Mouse (Mus musculus) CH12F3 (cell line): ENCODE data around the gene Steap3.

ENCODE experiments used
- in situ Hi-C: fragments of 300-500 bp; cut with MboI; formaldehyde crosslinking; loops from 2 replicates; pipeline ENCODE4 v1.14.3; 2020; ENCODE audit warnings: low sequenced_read_pairs

The Steap3 gene

GRCm38 (mm10) chr1:120252519-120253160, 19.9 kb downstream of the Steap3 start:
- in situ Hi-C loops = no loop called here

- in situ Hi-C loops = no loop called here
Observed at GRCm38 (mm10) chr1:120251193-120251592, 21.3 kb downstream of the Steap3 start.

DNA sequence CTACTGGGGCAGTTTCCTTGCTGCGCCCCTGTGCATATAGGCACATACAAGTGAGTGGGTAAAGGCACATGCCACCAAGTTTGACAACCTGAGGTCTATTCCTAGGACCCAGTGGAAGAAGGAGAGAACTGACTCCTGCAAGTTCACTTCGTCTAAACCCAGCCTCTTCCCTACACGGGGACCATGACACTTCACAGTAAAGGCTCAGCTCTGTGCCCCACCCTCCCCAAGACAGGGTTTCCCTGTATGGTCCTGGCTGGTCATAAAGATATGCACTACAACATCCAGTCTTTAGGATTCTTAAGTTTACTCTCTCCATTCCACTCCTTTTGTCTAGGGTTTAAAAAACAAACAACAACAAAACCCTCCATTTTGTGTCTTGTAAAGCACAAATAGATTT, 21.9 kb downstream of the Steap3 start:
- in situ Hi-C loops = no loop called here

DNA sequence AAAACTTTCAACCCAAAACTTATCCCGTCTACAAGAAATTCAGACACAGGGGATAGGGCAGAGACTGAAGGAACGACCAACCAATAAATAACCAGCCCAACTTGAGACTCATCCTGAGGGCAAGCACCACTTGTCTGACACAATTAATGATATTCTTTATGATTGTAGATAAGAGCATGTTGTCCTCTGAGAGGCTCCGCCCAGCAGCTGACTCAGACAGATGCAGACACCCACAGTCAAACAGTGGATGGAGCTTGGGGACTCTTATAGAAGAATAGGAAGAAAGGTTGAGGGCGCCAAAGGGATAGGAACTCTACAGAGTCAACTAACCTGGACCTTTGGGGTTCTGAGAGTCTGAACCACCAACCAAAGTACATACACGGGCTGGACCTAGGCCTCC, 22.7 kb downstream of the Steap3 start:
- in situ Hi-C loops = no loop called here

DNA sequence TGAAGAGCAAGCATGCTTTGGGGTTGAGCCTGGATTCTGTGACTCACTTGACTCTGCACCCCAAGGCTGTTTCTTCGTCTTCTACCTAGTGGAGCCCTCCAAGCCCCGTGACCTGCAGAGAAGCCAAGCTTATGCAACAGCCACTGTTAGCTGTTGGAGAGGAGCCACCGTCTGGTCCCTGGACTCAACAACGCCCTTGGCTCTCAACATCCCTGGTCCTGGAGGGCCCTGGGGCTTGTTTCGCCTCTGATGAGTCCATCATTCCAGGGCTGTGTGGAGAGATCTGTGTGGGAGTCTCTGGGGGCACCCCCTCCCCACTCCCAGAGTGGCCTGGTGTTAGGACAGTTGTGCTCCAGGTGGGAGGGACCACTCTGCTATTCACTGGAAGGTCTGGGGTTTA, 24.3 kb downstream of the Steap3 start:
- in situ Hi-C loops = no loop called here

GRCm38 (mm10) chr1:120247351-120247750, 25.2 kb downstream of the Steap3 start:
- in situ Hi-C loops = no loop called here

DNA sequence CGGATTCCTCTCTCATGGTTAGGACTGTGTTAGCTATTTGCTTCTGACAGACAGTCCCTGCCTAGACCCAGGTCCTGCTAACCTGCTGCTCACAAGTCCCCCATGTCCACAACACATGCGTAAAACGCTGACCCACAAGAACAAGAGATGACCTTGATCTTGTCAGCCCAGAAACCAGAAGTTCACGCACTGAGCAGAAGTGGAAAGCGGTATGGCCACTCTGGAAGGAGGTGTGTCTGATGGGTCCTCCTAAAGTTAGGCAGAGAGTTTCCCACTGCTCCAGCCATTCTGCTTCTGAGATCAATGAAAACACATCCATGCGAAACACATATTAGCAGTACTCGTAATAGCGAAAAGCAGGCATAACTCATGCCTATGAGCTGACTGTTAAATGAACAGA, 25.6 kb downstream of the Steap3 start:
- in situ Hi-C loops = no loop called here

- in situ Hi-C loops = no loop called here
Observed at GRCm38 (mm10) chr1:120245661-120246131, 26.8 kb downstream of the Steap3 start.

- in situ Hi-C loops = no loop called here
Observed at GRCm38 (mm10) chr1:120244646-120245045, 27.9 kb downstream of the Steap3 start.

GRCm38 (mm10) chr1:120243987-120244386, 28.5 kb downstream of the Steap3 start:
- in situ Hi-C loops = no loop called here

DNA sequence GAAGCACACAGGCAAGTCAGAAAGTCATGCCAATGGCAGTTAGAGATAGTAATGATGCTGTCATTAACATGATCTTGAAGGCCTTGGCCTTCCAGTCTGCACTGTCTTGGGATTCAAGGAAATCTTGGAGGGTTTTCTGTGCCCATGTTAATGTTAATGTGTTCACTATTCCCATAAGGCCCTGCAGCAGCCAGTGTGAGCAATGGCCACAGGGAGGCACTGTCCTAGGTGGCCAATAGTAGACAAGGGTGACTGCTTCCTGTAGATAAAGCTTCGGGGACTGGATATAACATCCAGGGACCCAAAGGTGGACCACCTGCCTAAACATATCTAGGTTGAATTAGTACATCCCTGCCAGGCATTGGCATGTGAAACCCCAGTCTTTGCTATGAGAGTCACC, 35.4 kb downstream of the Steap3 start:
- in situ Hi-C loops = no loop called here

- in situ Hi-C loops = no loop called here
Observed at GRCm38 (mm10) chr1:120236424-120236823, 36.1 kb downstream of the Steap3 start.

- in situ Hi-C loops = no loop called here
Observed at GRCm38 (mm10) chr1:120235631-120236215, 36.8 kb downstream of the Steap3 start.

GRCm38 (mm10) chr1:120232170-120232569, 40.3 kb downstream of the Steap3 start:
- in situ Hi-C loops = no loop called here

- in situ Hi-C loops = no loop called here
Observed at GRCm38 (mm10) chr1:120231334-120231733, 41.2 kb downstream of the Steap3 start.

DNA sequence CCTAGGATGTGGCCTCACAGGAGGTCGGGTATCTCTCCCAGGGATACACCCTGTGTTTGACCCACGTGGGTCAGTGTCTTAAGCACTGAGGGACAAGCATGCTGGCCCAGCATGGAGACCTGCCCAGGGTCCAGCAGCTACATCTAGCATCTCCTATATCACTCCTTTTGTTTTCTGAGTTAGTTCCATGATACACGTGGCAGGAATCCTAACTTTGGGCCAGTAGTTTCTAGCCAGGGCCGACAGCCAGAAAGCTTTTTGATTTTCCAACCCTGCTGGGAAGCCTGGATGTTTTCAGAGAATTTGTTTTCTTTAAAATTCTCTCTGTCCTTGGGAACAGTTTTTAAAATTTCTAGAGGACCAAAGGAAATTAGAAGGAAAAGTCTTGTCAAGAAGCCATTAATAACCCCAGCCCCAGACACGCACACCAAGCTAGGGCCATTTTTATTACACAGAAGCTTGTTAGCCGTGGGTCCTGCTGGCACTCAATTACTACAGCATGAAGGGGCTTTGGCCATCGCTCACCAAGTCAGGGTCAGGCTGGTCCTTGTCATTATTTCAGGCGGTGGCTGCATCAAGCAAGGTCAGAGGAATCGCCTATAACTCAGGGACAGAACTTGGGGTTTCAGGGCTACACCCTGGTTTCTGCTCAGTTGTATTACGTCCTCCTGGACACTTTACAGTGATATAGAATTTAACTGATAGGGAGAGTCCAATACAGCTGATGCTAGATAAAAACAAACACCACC, 42.6 kb downstream of the Steap3 start:
- in situ Hi-C loops = no loop called here

DNA sequence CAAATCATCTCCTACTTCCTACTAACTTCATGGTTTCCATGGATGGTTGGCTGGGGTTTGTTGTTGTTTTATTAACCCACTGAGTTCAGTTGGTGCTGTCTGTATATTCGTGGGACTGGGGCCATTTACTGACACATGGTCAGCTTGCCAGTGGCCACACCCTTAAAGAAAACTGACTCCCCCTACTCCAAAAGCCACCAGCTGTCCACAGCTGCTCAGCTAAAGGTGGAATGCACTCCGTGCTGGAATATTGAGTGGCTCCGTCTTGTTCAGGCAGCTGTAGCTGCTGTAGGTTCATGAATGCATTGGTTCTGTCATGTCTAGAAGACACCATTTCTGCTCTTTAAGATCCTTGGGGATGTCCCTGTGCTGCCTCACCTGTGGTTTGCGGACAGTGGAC, 48.9 kb downstream of the Steap3 start:
- in situ Hi-C loops = no loop called here

GRCm38 (mm10) chr1:120221285-120221684, 51.2 kb downstream of the Steap3 start:
- in situ Hi-C loops = no loop called here

DNA sequence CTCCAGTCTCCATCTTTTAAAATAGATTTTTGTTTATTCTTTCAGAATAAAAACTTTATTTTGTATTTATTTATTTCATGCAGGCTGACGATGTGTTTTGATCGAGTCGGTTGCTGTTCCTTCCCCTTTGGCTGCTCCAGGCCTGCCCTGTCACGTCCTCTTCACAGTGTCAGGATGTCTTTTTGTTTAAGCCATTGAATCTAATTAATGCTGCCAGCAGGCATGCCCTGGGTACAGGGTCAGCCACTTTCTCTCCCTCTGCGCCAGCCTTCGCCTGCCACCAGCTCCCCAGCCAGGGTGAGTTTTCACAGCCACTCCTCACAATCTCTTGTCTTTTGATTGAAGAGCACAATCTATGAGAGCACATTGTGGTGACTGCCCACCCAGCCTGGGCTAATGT, 51.7 kb downstream of the Steap3 start:
- in situ Hi-C loops = no loop called here

DNA sequence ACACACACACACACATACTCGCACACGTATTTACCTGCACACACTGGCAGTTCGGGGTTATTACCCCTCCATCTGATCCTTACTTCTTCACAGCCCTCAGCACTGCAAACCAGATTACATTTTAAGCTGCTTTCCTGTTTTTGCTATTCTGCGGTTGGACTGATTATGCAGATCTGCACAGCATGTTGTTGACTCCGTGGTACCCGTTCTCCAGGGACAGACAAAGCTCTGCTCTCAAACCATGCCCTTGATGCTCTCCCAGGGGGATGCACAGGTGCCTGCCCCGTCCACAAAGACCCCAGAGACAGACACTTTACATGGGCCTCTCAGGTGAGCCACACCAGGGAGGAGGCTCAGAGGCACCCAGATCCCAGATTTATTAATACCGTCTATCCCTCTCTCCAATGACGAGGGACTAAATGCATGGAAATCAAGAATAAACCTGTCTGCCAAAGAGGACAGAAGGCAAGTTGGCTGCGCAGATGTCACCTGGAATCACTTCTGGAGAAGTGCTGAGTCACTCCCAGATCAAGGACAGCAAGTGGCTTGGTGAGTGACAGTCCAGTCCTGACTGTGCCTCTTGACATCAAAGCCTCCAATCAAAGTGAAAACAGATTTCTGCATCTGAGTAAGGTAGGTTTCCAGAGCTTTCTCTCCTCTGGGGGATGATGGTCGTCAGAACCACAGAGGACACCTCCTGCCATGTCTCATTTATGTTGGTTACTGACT, 63.8 kb downstream of the Steap3 start:
- in situ Hi-C loops = no loop called here

- in situ Hi-C loops = no loop called here
Observed at GRCm38 (mm10) chr1:120207568-120207967, 64.9 kb downstream of the Steap3 start.
